Mouse (Mus musculus) midbrain, embryonic 16.5 days (tissue): ENCODE data around the gene Gm49354. TPM values are rescaled to one million over a fixed set of nuclear protein-coding genes. Genes with fewer than 3 reads are reported as not detected.
"Not testable (repeated sequence)": the region's sequence is repeated elsewhere in the genome, so short reads cannot be mapped to it uniquely, and the experiment has no call there.

Experiments
- ATAC-seq: fragments of 200-750 bp; cut with Nextera tagmentation; 2 replicates; pipeline ENCODE4 v1.8.0; 2017; ENCODE audit warnings: moderate TSS enrichment
- H3K27ac ChIP-seq: fragments of 300-500 bp; sonication (generic); 2 replicates; pipeline ENCODE4 v1.5.1; 2014; ENCODE audit warnings: mild to moderate bottlenecking, low read length, mixed read lengths
- H3K27me3 ChIP-seq: fragments of 300-500 bp; sonication (generic); 2 replicates; pipeline ENCODE4 v1.6.1; 2014; ENCODE audit warnings: low read depth, low read length, mixed read lengths; ENCODE audit not compliant: control insufficient read depth, insufficient read depth
- H3K36me3 ChIP-seq: fragments of 300-500 bp; sonication (generic); 2 replicates; pipeline ENCODE4 v1.6.1; 2014; ENCODE audit warnings: mild to moderate bottlenecking, low read length, moderate library complexity, mixed read lengths; ENCODE audit not compliant: control insufficient read depth, insufficient read depth
- H3K4me1 ChIP-seq: fragments of 300-500 bp; sonication (generic); 2 replicates; pipeline ENCODE4 v1.6.1; 2014; ENCODE audit warnings: mild to moderate bottlenecking, low read length, mixed read lengths; ENCODE audit not compliant: control insufficient read depth, insufficient read depth
- H3K4me2 ChIP-seq: fragments of 300-500 bp; sonication (generic); 2 replicates; pipeline ENCODE4 v1.6.1; 2014; ENCODE audit warnings: mild to moderate bottlenecking, low read length, mixed read lengths
- H3K4me3 ChIP-seq: fragments of 300-500 bp; sonication (generic); 2 replicates; pipeline ENCODE4 v1.5.1; 2014; ENCODE audit warnings: low read depth, mild to moderate bottlenecking, low read length, moderate library complexity, mixed read lengths
- H3K9ac ChIP-seq: fragments of 300-500 bp; sonication (generic); 2 replicates; pipeline ENCODE4 v1.6.1; 2014; ENCODE audit warnings: low read depth, low read length, mixed read lengths
- H3K9me3 ChIP-seq: fragments of 300-500 bp; sonication (generic); replicated peaks from 2 replicates; pipeline ENCODE4 v1.6.1; 2014; ENCODE audit warnings: mild to moderate bottlenecking, low read length, mixed read lengths; ENCODE audit not compliant: control insufficient read depth, poor library complexity, severe bottlenecking
- WGBS: fragments of 180-500 bp; shearing (Covaris S2); extraction: QIAGEN DNeasy Blood & Tissue Kit; methylation state at CpG from one replicate; pipeline ENCODE4 v1.1.7; 2014; 5-methylcytosine and 5-hydroxymethylcytosine counted together
- polyA plus RNA-seq: library from polyadenylated mRNA; unstranded; fragments of >200 nt; fragmentation: Nextera tagmentation; extraction: Ambion mirVana; gene quantifications from 2 replicates; pipeline ENCODE4 v1.2.1, GENCODE M21; 2015

The Gm49354 gene
- polyA plus RNA-seq, 1 experiment from 2014 or later = not detected

DNA sequence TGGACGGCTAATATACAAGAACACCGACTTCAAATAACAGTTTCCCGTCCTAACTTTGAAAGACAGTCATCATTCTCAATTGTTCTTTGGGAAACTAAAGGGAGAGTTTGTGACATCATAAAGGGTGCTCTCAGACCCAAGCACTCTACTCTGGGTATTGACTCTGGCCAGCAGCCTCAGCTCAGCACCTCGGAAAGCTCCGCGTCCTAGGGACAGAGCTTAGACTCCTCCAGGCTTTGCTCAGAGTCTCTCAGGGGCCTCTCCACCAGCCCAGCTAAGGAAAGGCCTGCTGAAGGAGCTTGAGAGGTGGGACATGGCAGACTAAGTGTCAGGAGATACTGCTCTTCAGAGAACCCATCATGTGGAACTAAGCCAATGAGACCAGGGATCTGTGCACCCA lies 35.9 kb downstream of the Gm49354 start:
- Histone ChIP-seq H3K4me3 (no peak overlapping the region), H3K27ac (no peak overlapping the region), H3K4me1 (no peaks in the 10 kb centered on the region), H3K27me3 (no peaks in the 10 kb centered on the region), H3K9ac (no peak overlapping the region), H3K4me2 (no peak overlapping the region), H3K9me3 (no peaks in the 10 kb centered on the region), H3K36me3 (no peaks in the 10 kb centered on the region)
- no peak for ATAC-seq
- WGBS = 71% methylated on average over 6 of the region's 6 CpGs

- no peak overlapping the region for H3K27ac ChIP-seq
- no peaks in the 10 kb centered on the region for H3K9me3 ChIP-seq
- no peaks in the 10 kb centered on the region for H3K4me1 ChIP-seq
- no peak overlapping the region for H3K4me3 ChIP-seq
- H3K36me3 ChIP-seq = no peaks in the 10 kb centered on the region
- H3K9ac ChIP-seq = no peak overlapping the region
- H3K27me3 ChIP-seq = no peaks in the 10 kb centered on the region
- WGBS = 87% methylated on average over 6 of the region's 6 CpGs
- ATAC-seq = no peak
- no peak overlapping the region for H3K4me2 ChIP-seq
Observed at GRCm38 (mm10) chr13:59745462-59745861, 36.6 kb downstream of the Gm49354 start.

DNA sequence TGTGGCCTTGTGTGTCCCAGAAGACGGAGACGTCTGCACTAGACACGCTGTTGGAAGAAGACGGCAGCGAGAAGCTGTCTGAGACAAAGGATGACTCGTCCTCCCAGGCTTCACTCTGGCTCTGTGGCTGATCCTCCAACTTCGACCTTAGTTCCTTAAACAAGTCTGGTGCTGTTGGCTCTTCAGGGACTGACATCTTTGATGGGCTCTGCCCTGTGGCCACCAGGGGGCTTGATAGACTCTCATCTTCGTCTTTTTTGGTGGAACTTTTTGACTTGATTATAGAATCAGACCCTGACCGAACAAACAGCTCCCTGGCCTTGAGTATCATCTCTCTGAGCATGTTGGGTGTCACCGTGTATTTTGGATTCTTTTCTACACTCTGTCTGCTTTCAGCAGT lies 40.3 kb downstream of the Gm49354 start:
- no peak for ATAC-seq
- WGBS = 76% methylated on average over 10 of the region's 10 CpGs
- Histone ChIP-seq H3K27me3 (no peaks in the 10 kb centered on the region), H3K4me3 (no peak overlapping the region), H3K4me1 (no peaks in the 10 kb centered on the region), H3K4me2 (no peak overlapping the region), H3K27ac (no peak overlapping the region), H3K9me3 (no peaks in the 10 kb centered on the region), H3K36me3 (no peaks in the 10 kb centered on the region), H3K9ac (no peak overlapping the region)

- Histone ChIP-seq H3K36me3 (no peaks in the 10 kb centered on the region), H3K4me2 (no peak overlapping the region), H3K27ac (no peak overlapping the region), H3K9me3 (no peaks in the 10 kb centered on the region), H3K9ac (no peak overlapping the region), H3K4me3 (no peak overlapping the region), H3K27me3 (no peaks in the 10 kb centered on the region), H3K4me1 (no peaks in the 10 kb centered on the region)
- no peak for ATAC-seq
- 94% methylated on average over 11 of the region's 11 CpGs for WGBS
Observed at GRCm38 (mm10) chr13:59741096-59741495, 40.9 kb downstream of the Gm49354 start.

- Histone ChIP-seq H3K4me1 (no peaks in the 10 kb centered on the region), H3K9me3 (no peaks in the 10 kb centered on the region), H3K4me3 (no peak overlapping the region), H3K36me3 (no peaks in the 10 kb centered on the region), H3K27me3 (no peaks in the 10 kb centered on the region), H3K4me2 (no peak overlapping the region), H3K9ac (no peak overlapping the region), H3K27ac (no peak overlapping the region)
- WGBS = 95% methylated on average over 4 of the region's 4 CpGs
- ATAC-seq = no peak
Observed at GRCm38 (mm10) chr13:59739397-59739796, 42.6 kb downstream of the Gm49354 start.

DNA sequence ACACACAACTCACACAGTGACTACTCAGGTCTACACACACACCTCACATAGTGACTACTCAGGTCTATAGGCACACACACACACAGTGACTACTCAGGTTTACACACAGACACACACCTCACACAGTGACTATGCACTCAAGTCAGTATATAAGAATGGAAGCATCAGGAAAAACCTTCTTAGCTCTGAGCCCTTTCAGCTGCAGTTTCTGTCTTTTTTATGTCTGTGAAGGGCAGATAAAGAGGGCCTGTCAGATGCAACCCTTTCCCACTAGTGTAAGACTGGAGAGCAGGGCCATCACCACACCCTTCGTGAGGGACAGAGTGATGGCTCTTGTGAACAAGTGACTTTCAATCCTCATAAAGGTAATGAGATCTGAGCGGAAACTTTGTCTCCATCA lies 43.6 kb downstream of the Gm49354 start:
- no peak for ATAC-seq
- no peaks in the 10 kb centered on the region for H3K4me1 ChIP-seq
- no peaks in the 10 kb centered on the region for H3K27me3 ChIP-seq
- H3K4me3 ChIP-seq = no peak overlapping the region
- no peak overlapping the region for H3K4me2 ChIP-seq
- H3K36me3 ChIP-seq = no peaks in the 10 kb centered on the region
- no peak overlapping the region for H3K27ac ChIP-seq
- no peaks in the 10 kb centered on the region for H3K9me3 ChIP-seq
- H3K9ac ChIP-seq = no peak overlapping the region
- WGBS = 85% methylated on average over 2 of the region's 2 CpGs

- Histone ChIP-seq H3K4me2 (no peak overlapping the region), H3K9me3 (no peaks in the 10 kb centered on the region), H3K9ac (no peak overlapping the region), H3K4me3 (no peak overlapping the region), H3K36me3 (no peaks in the 10 kb centered on the region), H3K4me1 (no peaks in the 10 kb centered on the region), H3K27ac (no peak overlapping the region), H3K27me3 (no peaks in the 10 kb centered on the region)
- WGBS = 28% methylated on average over 3 of the region's 3 CpGs
- ATAC-seq = peak; percentile 83
Observed at GRCm38 (mm10) chr13:59735190-59735589, 46.9 kb downstream of the Gm49354 start.

- H3K9ac ChIP-seq, H3K36me3 ChIP-seq, ATAC-seq, H3K4me2 ChIP-seq, H3K4me1 ChIP-seq, H3K4me3 ChIP-seq, H3K27ac ChIP-seq, H3K9me3 ChIP-seq, H3K27me3 ChIP-seq: not testable (repeated sequence)
- WGBS = 25% methylated on average over 6 of the region's 6 CpGs
Observed at GRCm38 (mm10) chr13:59734347-59734746, 47.7 kb downstream of the Gm49354 start.

DNA sequence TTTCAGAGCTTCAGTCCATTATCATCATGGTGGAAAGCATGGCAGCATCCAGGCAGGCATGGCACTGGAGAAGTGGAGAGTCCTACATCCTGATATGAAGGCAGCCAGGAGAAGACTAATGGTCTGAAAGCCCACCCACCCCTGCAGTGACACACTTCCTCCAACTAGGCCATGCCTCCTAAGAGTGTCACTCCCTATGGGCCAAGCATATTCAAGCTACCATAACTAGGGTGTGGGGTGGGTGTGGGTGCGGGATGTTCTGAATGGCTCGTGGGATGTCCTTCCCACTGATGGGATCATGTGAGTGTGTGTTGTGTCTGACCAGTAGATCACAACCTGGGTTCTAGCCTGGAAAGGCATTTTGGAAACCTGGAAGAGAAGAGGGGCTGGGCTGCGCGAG lies 48.1 kb downstream of the Gm49354 start:
- no peaks in the 10 kb centered on the region for H3K27me3 ChIP-seq
- no peaks in the 10 kb centered on the region for H3K4me1 ChIP-seq
- no peak for ATAC-seq
- no peak overlapping the region for H3K27ac ChIP-seq
- H3K4me2 ChIP-seq = no peak overlapping the region
- H3K4me3 ChIP-seq = no peak overlapping the region
- 89% methylated on average over 2 of the region's 4 CpGs for WGBS
- no peaks in the 10 kb centered on the region for H3K36me3 ChIP-seq
- no peaks in the 10 kb centered on the region for H3K9me3 ChIP-seq
- H3K9ac ChIP-seq = no peak overlapping the region

DNA sequence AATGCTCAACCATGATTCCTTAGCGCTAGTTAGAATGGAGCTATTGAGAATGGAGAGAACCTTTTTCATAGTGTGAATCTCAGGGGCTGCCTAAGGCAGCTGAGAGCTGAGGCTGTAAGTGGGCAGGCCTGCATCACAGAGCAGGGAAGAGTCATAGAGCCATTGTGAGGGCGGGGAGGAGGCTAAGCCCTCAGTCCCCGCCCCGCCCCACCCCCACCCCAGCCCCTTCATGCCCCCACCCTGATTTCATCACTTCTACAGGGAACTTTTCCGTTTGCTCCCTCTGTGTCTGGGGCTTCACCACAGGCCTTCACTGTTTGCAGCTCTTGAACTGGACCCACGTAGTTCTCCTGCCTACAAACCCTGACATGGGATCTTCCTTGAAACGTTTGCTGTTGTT lies 50.4 kb downstream of the Gm49354 start, which contains the start of gene Spata31d1d:
Spata31d1d (minus strand) TSS at position 101 of the 400 bp plus-strand sequence.
- Histone ChIP-seq H3K36me3 (no peaks in the 10 kb centered on the region), H3K4me2 (no peak within 1 kb of the TSS), H3K4me3 (no peak within 1 kb of the TSS), H3K4me1 (no peaks in the 10 kb centered on the region), H3K9me3 (no peaks in the 10 kb centered on the region), H3K9ac (no peak within 1 kb of the TSS), H3K27ac (no peak within 1 kb of the TSS), H3K27me3 (no peaks in the 10 kb centered on the region; the same call in 1 of the 2 replicates)
- WGBS = 35% methylated on average over 7 of the region's 7 CpGs
- no peak for ATAC-seq
